Mouse (Mus musculus): Measurements from ENCODE around the gene Orc3. TPM values are rescaled to one million over a fixed set of nuclear protein-coding genes. Genes with fewer than 3 reads are reported as not detected.

Gene Orc3
- polyA plus RNA-seq, 1 experiment from 2014 or later, result 91.6 TPM

Other genes starting within 250 kb of the Orc3 start
- 53.5 and 67.2 TPM in 2 replicates for gene Akirin2, start 64.0 kb downstream of the Orc3 start, polyA plus RNA-seq (2015; fragmentation: Nextera tagmentation; extraction: Ambion mirVana)
- 51.5 and 52.9 TPM in 2 replicates for gene Rars2, start within 50 bp of the Orc3 start, polyA plus RNA-seq (2015; fragmentation: Nextera tagmentation; extraction: Ambion mirVana)
- gene Slc35a1, start 72.5 kb upstream of the Orc3 start, polyA plus RNA-seq (2015; fragmentation: Nextera tagmentation; extraction: Ambion mirVana), result 15.9 and 26.0 TPM in 2 replicates
- gene Cfap206, start 115.3 kb upstream of the Orc3 start, polyA plus RNA-seq (2015; fragmentation: Nextera tagmentation; extraction: Ambion mirVana), result 0.33 and 0.56 TPM in 2 replicates
- gene Gm136, start 141.3 kb upstream of the Orc3 start, polyA plus RNA-seq (2015; fragmentation: Nextera tagmentation; extraction: Ambion mirVana), result not detected in 2 replicates
- gene Smim8, start 163.5 kb upstream of the Orc3 start, polyA plus RNA-seq (2015; fragmentation: Nextera tagmentation; extraction: Ambion mirVana), result 108 TPM in 2 replicates

All from thymus, postnatal 0 days (tissue).